Mouse (Mus musculus): Measurements from ENCODE around the gene Grn.

Gene Grn

GRCm38 (mm10) chr11:102480111-102480510 lies 50.0 kb downstream of the Grn start:
- no peak for DNase-seq (ENCODE audit: low read depth)

- no peak for DNase-seq (ENCODE audit: low read depth)
Observed at GRCm38 (mm10) chr11:102480897-102481296, 50.8 kb downstream of the Grn start.

- no peak for DNase-seq (ENCODE audit: low read depth)
Observed at GRCm38 (mm10) chr11:102481779-102482178, 51.7 kb downstream of the Grn start.
